Mouse (Mus musculus): ENCODE data around the gene Sema5a.

DNA sequence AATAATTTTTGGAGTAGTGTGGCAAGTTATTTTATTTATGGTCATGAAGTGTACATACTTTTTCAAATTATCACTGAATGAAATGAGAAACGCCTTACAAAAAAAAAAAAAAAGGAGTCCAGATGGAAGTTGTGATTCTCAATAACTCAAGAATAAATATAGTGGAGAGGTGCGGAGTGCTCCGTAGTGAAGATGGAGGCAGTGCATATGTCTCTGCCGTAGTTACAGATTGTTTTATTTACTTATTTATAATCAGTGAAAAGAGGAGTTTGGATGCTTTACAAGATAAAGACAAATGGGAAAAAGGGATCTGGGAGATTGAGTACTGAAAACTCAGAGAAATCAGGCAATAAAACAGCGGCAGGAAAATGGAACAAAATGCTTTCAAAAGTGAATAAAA lies 131.7 kb downstream of the Sema5a start:
- TF ChIP-seq CTCF (IDR thresholded peaks at IDR 0.05; ENCODE audit: insufficient read depth, low read length) (no peak), POLR2A (IDR thresholded peaks at IDR 0.05; ENCODE audit: borderline replicate concordance, extremely low read depth, low read depth, low read length) (no peak)
